Mouse (Mus musculus): ENCODE measurements around the gene Zc3h18. TPM values are rescaled to one million over a fixed set of nuclear protein-coding genes. Genes with fewer than 3 reads are reported as not detected.

The Zc3h18 gene
- polyA plus RNA-seq, 1 experiment from 2014 or later, result 20.2 TPM

DNA sequence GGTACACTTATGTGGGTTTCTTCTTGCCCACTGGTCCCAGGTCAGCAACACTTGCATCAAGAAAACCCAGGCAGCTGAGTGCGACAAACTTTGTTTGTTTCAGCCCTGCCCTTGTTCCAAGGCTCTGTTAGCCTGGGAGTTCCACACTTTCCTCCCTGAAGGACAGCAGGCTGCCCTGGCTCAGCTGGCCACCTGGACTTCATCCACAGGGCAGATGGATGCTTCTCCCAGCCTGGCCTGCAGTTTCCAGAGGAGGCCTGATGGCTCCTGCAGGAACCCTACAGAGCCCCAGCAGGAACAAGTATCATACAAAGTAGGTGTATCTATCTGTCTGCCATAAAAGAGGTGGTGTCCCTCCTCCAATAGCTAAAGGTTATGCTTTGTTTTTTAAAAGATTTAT lies 64.9 kb downstream of the Zc3h18 start:
- no peak overlapping the region for H3K27ac ChIP-seq (ENCODE audit: low read length)
- H3K36me3 ChIP-seq (ENCODE audit: insufficient read depth, low read length), result no peaks in the 10 kb centered on the region
- DNase-seq (ENCODE audit: low spot score) (no peak), ATAC-seq (no peak)
- H3K9ac ChIP-seq (replicated peaks; ENCODE audit: low read depth), result no peak overlapping the region
- peaks cover 7% of the 10 kb centered on the region; the same call in 1 of the 2 replicates for H3K4me1 ChIP-seq (ENCODE audit: insufficient read depth, low read depth, low read length)
- no peaks in the 10 kb centered on the region for H3K27me3 ChIP-seq (replicated peaks; ENCODE audit: insufficient read depth, low read length)
- no peak overlapping the region for H3K4me3 ChIP-seq (ENCODE audit: low read depth, low read length)
- H3K9me3 ChIP-seq (ENCODE audit: low read length), result no peaks in the 10 kb centered on the region
- 88% methylated on average over 1 of the region's 1 CpGs for WGBS
- TF ChIP-seq CTCF (IDR thresholded peaks at IDR 0.05) (no peak), EP300 (IDR thresholded peaks at IDR 0.05) (no peak)
- no peak overlapping the region for H3K4me2 ChIP-seq (replicated peaks; ENCODE audit: low read depth, low read length)

DNA sequence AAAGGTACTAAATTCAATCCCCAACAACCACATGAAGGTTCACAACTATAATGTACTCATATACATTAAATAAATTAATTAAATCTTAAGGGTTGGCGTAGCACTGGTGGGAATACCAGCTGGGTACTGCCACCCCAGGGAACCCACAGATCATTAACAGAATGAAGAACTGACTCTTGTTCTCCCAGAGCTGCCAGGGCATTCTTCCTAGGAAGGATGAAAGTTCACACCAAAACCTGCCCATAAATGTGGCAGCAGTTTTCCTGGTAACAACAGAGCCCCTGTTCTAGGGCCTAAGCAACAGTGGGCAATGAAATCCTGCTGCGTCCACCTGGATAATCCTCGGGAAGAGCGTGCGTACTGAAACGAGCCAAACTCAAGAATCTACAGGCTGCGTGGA lies 65.9 kb downstream of the Zc3h18 start:
- H3K36me3 ChIP-seq (ENCODE audit: insufficient read depth, low read length), result no peaks in the 10 kb centered on the region
- no peaks in the 10 kb centered on the region for H3K27me3 ChIP-seq (replicated peaks; ENCODE audit: insufficient read depth, low read length)
- H3K4me2 ChIP-seq (replicated peaks; ENCODE audit: low read depth, low read length), result peak overlapping the region; percentile 97
- peaks cover 7% of the 10 kb centered on the region; the same call in 1 of the 2 replicates for H3K4me1 ChIP-seq (ENCODE audit: insufficient read depth, low read depth, low read length)
- no peak for DNase-seq (ENCODE audit: low spot score)
- peak overlapping the region; percentile 52 for H3K4me3 ChIP-seq (ENCODE audit: low read depth, low read length)
- 23% methylated on average over 7 of the region's 7 CpGs for WGBS
- no peak overlapping the region for H3K27ac ChIP-seq (ENCODE audit: low read length)
- TF ChIP-seq EP300 (IDR thresholded peaks at IDR 0.05) (no peak), CTCF (IDR thresholded peaks at IDR 0.05) (no peak)
- no peak for ATAC-seq
- H3K9ac ChIP-seq (replicated peaks; ENCODE audit: low read depth), result peak overlapping the region; percentile 43
- no peaks in the 10 kb centered on the region for H3K9me3 ChIP-seq (ENCODE audit: low read length)

DNA sequence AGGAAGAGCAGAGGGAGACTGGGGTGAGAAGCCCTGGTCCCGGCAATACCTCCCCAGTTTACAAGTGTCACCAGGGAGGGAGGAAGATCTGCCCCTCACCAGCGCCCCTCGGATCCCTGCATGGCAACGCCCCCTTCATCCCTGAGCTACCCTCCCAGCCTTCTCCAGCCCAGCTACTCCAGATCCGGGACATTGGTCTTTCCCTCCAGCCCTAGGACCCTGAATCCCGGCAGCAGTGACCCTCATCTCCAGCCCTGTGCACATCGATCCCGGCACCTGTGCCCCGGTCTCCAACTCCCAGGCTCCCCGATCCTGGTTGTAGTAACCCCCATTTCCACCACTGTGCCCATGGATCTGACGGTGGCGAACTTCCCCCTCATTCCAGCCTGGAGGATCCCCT lies 66.4 kb downstream of the Zc3h18 start:
- H3K9me3 ChIP-seq (ENCODE audit: low read length), result no peaks in the 10 kb centered on the region
- no peak for DNase-seq (ENCODE audit: low spot score)
- no peak for TF ChIP-seq CTCF (IDR thresholded peaks at IDR 0.05)
- no peak for TF ChIP-seq EP300 (IDR thresholded peaks at IDR 0.05)
- peak overlapping the region; percentile 59; the same call in 1 of the 2 replicates for H3K27ac ChIP-seq (ENCODE audit: low read length)
- peak overlapping the region; percentile 97 for H3K4me2 ChIP-seq (replicated peaks; ENCODE audit: low read depth, low read length)
- no peaks in the 10 kb centered on the region for H3K36me3 ChIP-seq (ENCODE audit: insufficient read depth, low read length)
- H3K4me1 ChIP-seq (ENCODE audit: insufficient read depth, low read depth, low read length), result peaks cover 7% of the 10 kb centered on the region; the same call in 1 of the 2 replicates
- H3K9ac ChIP-seq (replicated peaks; ENCODE audit: low read depth), result peak overlapping the region; percentile 43
- peak overlapping the region; percentile 52 for H3K4me3 ChIP-seq (ENCODE audit: low read depth, low read length)
- WGBS, result 2% methylated on average over 11 of the region's 12 CpGs
- H3K27me3 ChIP-seq (replicated peaks; ENCODE audit: insufficient read depth, low read length), result no peaks in the 10 kb centered on the region
- no peak for ATAC-seq

DNA sequence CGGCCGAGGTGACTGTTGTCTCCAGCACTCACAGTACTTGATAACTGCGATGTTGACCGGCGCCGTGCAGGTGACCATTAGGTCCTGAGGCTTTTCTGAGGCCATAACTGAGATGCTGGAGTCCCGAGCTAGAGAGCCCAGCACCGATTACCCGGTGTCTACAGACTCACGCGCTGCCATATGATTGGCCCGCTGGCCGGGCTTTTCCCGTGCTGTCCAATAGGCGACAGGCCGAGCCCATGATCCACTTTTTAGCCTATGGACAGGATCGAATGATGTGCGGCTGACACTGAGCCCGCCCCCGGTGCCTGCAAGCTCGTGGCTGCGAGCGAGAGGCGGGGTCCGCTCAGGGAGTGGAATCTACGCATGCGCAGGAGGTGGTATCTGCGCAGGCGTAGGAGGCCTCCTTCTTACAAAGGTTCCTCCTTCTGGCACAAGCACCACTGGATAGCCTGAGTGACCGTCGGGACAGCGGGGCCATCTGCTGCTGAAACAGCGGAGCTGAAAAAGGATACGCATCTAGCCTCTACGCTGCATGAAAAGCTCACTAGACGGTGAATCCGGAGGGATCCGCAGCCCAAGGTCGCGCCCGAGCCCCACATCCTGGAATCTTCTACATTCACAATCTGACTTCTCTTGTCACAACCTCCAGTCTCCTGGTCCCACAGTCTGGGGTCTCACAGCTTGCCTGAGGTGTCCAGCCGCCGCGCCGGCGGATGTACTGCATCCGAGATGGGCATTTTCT lies 67.0 kb downstream of the Zc3h18 start, which contains the start of gene Mvd:
TSS of gene Mvd (minus strand) at position 161 of the 745 bp plus-strand sequence.
- no peaks in the 10 kb centered on the region for H3K27me3 ChIP-seq (replicated peaks; ENCODE audit: insufficient read depth, low read length)
- peaks cover 7% of the 10 kb centered on the region; the same call in 1 of the 2 replicates for H3K4me1 ChIP-seq (ENCODE audit: insufficient read depth, low read depth, low read length)
- peak; percentile 97 for ATAC-seq
- no peaks in the 10 kb centered on the region for H3K9me3 ChIP-seq (ENCODE audit: low read length)
- no peaks in the 10 kb centered on the region for H3K36me3 ChIP-seq (ENCODE audit: insufficient read depth, low read length)
- peak within 1 kb of the TSS; percentile 97 for H3K4me2 ChIP-seq (replicated peaks; ENCODE audit: low read depth, low read length)
- peak within 1 kb of the TSS; percentile 90 for H3K27ac ChIP-seq (ENCODE audit: low read length)
- TF ChIP-seq CTCF (IDR thresholded peaks at IDR 0.05) (peak; percentile 71), EP300 (IDR thresholded peaks at IDR 0.05) (no peak)
- WGBS, result under 1% methylated on average over 47 of the region's 47 CpGs
- peak within 1 kb of the TSS; percentile 45 for H3K9ac ChIP-seq (replicated peaks; ENCODE audit: low read depth)
- DNase-seq (ENCODE audit: low spot score), result peak; percentile 100
- H3K4me3 ChIP-seq (ENCODE audit: low read depth, low read length), result peak within 1 kb of the TSS; percentile 52

DNA sequence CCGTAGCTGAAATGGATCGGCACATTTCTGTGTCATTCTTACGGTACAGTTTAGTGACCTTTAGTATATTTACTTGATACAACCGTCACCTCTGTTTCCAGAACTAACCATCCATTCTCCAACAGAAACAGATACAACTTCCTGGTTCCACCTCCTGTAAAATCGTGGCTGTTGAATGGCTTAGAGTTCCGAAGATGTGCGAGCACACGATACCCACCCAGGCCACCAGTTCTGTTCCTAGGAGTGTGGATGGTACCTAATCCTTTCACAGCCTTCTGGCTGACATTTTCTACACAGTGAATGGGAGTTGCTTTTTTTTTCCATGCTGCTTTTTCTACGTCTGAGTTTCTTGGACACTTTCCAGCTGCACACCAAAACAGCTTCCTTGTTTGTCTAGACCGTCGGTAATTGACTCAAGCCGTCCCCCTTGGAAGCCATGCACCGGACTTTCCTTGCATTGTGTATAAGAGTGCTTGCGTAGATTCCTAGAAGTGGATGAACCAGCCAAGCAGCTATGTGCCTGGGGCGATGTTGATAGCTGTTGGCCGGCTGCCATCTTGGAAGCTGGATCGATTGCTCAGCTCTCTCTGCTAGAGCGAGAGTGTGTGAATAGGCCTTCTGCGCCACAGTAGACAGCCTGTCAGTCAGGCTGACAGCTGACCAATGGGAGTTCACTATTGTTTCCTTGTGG lies 67.8 kb downstream of the Zc3h18 start:
- TF ChIP-seq EP300 (IDR thresholded peaks at IDR 0.05) (peak; percentile 95), CTCF (IDR thresholded peaks at IDR 0.05) (no peak)
- Histone ChIP-seq H3K4me1 (ENCODE audit: insufficient read depth, low read depth, low read length) (peaks cover 7% of the 10 kb centered on the region; the same call in 1 of the 2 replicates), H3K27me3 (replicated peaks; ENCODE audit: insufficient read depth, low read length) (no peaks in the 10 kb centered on the region), H3K4me2 (replicated peaks; ENCODE audit: low read depth, low read length) (peak overlapping the region; percentile 97), H3K36me3 (ENCODE audit: insufficient read depth, low read length) (no peaks in the 10 kb centered on the region), H3K27ac (ENCODE audit: low read length) (peak overlapping the region; percentile 90), H3K4me3 (ENCODE audit: low read depth, low read length) (peak overlapping the region; percentile 52), H3K9me3 (ENCODE audit: low read length) (no peaks in the 10 kb centered on the region), H3K9ac (replicated peaks; ENCODE audit: low read depth) (peak overlapping the region; percentile 45)
- peak; percentile 97 for DNase-seq (ENCODE audit: low spot score)
- under 1% methylated on average over 19 of the region's 19 CpGs for WGBS
- ATAC-seq, result peak; percentile 68

GRCm38 (mm10) chr8:122445203-122445602 lies 68.8 kb downstream of the Zc3h18 start:
- Histone ChIP-seq H3K36me3 (ENCODE audit: insufficient read depth, low read length) (no peaks in the 10 kb centered on the region), H3K4me1 (ENCODE audit: insufficient read depth, low read depth, low read length) (peaks cover 7% of the 10 kb centered on the region; the same call in 1 of the 2 replicates), H3K27ac (ENCODE audit: low read length) (no peak overlapping the region), H3K27me3 (replicated peaks; ENCODE audit: insufficient read depth, low read length) (no peaks in the 10 kb centered on the region), H3K4me3 (ENCODE audit: low read depth, low read length) (no peak overlapping the region), H3K9me3 (ENCODE audit: low read length) (no peaks in the 10 kb centered on the region), H3K4me2 (replicated peaks; ENCODE audit: low read depth, low read length) (peak overlapping the region; percentile 97; the same call in 1 of the 2 replicates), H3K9ac (replicated peaks; ENCODE audit: low read depth) (no peak overlapping the region)
- ATAC-seq, result no peak
- peak; percentile 44 for DNase-seq (ENCODE audit: low spot score)
- peak; percentile 60 for TF ChIP-seq CTCF (IDR thresholded peaks at IDR 0.05)
- TF ChIP-seq EP300 (IDR thresholded peaks at IDR 0.05), result no peak
- 49% methylated on average over 3 of the region's 3 CpGs for WGBS
